Mouse (Mus musculus): ENCODE data around the gene Ggnbp2.

Gene Ggnbp2

DNA sequence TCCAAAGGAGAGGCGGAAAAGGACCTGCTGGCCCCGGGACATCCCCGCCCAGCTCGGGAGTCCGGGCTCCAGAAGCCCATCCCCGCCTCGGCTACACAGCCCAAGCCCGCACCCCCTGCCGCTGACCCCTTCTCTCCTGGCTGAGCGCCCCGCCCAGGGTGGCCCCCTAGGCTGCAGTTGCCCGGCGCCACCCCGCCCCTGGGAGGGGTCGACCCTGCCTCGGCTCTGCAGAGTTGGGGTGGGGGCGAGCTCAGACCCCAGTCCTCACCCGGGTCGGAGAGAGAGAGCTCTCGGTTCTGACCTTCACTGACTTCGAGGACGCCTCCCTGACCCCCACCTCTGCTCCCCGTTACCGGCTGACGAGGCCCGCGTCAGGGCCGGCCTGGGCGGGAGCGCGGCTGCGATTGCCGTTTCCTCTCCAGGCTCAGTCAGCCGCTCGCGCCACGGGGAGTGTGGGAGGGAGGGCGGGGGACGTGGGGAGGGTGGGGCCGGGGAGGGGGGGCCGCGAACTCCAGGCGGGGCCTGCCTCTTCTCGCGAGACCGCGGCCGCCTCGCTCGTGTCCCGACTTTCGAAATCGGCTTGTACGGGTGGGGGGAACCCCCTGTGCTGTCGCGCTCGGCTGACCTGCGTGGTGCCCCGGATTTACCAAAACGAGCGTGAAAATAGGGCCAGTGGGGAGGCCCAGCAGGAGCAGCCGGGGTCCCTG, at the start of gene Ggnbp2:
Gene Ggnbp2 (minus strand): TSS at position 481 of the 707 bp plus-strand sequence.
- peak; percentile 88 to 92 for DNase-seq (ENCODE audit: low spot score in 2 of 2)

GRCm38 (mm10) chr11:84919951-84920350, 49.3 kb upstream of the Ggnbp2 start:
- DNase-seq (ENCODE audit: low spot score in 2 of 2) = no peak

GRCm38 (mm10) chr11:84919276-84919675, 48.7 kb upstream of the Ggnbp2 start:
- peak in 1 of 2 experiments; percentile 43 for DNase-seq (ENCODE audit: low spot score in 2 of 2)

GRCm38 (mm10) chr11:84918425-84918824, 47.8 kb upstream of the Ggnbp2 start:
- DNase-seq (ENCODE audit: low spot score in 2 of 2) = peak; percentile 78 to 88

DNA sequence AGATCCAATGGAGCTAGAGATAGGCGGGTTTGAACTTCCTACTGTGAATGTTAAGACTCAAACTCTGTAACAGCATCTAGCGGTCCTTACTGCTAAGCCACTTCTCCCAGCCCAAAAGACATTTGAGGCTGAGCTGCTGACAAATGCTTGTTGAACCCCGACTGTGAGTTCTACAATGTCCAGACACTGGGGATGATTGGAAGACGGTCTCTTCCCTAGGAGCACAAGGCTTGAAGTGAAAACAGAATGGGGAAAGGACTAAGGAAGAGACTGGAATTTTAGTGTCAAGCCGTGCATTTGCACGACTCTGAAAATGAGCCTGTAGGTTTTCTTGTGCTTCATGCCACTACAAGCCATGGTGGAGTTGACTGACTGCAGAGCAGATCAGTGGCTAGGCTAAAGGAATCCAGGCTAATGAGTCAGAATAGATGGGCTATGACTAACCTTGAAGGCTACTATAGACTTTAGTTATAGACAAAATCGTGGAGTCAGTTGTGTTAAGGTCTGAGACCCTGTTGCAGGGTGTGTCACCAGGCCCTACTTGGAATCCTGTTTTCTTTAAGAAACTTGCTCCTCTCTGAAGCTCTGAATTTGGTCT, 46.2 kb upstream of the Ggnbp2 start:
- no peak for DNase-seq (ENCODE audit: low spot score in 2 of 2)

DNA sequence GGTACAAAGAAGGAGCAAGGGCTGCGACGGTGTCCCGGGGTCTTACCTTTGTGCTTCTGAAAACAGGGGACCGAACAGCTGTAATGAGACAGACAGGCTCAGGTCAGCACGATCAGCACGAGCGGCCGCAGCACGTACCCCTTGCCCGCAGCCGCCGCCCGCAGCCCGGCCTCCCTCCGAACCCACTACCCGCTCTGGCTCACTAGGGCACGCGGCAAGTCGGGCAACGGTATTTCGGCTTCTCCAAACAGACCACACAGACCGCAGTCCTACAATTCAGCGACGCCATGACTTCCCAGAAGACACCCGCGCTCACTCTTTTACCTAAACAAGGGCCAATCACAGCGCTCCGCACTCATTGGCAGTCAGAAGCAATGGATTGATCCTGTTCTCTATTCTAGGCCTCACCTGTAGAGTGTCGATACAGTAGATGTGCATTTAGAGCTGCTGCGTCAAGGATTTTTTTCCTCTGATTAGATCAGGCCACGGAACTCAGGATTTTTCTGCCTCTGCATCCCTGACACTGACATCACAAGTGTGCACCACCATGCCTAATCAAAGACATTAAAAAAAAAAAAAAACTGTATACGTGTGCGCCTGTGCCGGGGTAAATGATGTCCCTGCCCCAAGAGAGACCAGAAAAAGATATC, 45.6 kb upstream of the Ggnbp2 start, which contains the start of gene Znhit3:
Gene Znhit3 (minus strand): TSS at position 314 of the 650 bp plus-strand sequence.
- peak; percentile 39 to 72 for DNase-seq (ENCODE audit: low spot score in 2 of 2)

DNA sequence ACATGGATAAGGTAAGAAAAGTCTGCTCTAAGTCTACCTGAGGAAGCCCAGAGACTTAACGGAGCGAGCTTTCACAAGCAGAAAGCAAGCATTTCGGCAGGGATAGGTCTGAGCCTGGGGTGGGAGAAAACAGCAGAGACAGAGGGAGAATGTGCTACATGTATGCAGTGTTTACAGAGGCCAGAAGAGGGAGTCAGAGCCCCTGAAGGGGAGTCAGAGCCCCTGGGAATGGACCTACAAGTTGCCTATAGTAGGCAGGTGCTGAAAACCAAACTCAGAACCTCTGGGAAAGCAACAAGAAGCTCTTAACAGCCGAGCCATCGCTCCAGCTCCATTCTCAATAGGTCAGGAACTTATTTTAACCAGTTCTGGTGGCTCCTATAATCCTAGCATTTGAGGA, 44.1 kb upstream of the Ggnbp2 start:
- no peak for DNase-seq (ENCODE audit: low spot score in 2 of 2)

DNA sequence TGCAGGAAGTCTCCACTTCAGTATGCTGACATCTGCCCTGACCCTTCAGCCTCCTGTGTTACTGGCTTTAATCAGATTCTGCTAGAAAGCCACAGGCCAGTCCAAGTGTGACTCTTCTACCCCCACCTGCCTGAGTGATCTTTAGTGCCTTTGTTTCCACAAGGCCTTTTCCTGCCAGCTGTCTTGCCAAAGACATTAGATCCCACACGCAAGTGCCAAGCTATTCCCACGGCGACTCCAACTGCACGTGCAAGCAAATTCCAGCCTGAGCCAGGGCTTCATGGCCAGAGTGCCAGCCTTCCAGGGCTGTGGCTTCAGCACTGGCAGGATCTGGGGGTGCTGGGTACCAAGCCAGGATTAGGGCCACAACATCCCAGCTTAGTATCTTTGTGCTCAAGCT, 39.8 kb upstream of the Ggnbp2 start:
- DNase-seq (ENCODE audit: low spot score in 2 of 2) = no peak

GRCm38 (mm10) chr11:84908480-84908879, 37.9 kb upstream of the Ggnbp2 start:
- no peak for DNase-seq (ENCODE audit: low spot score in 2 of 2)

DNA sequence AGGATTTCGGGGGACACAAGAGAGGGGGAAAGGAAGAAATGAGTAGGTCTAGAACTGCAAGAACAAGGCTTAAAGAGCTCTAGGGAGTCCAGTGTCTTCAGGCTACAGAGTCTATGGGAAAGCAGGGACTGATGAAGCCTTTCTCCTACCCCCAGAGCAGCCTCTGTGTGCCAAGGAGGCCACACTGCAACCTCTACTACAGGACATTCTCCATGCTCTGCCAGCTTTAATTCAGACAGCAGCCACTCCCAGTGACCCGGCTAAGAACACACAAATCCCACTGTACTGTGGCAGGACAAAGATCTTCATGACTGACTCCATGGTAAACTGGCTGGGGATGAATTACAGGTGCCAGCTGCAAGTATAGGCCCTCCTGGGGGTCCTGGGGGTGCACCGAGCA, 36.5 kb upstream of the Ggnbp2 start:
- no peak for DNase-seq (ENCODE audit: low spot score in 2 of 2)

GRCm38 (mm10) chr11:84904597-84905144, 34.1 kb upstream of the Ggnbp2 start:
- DNase-seq (ENCODE audit: low spot score in 2 of 2) = no peak

- DNase-seq (ENCODE audit: low spot score in 2 of 2) = no peak
These were observed 22.5 kb upstream of the Ggnbp2 start for GRCm38 (mm10) chr11:84893113-84893512.

GRCm38 (mm10) chr11:84891705-84892104, 21.1 kb upstream of the Ggnbp2 start:
- no peak for DNase-seq (ENCODE audit: low spot score in 2 of 2)

DNA sequence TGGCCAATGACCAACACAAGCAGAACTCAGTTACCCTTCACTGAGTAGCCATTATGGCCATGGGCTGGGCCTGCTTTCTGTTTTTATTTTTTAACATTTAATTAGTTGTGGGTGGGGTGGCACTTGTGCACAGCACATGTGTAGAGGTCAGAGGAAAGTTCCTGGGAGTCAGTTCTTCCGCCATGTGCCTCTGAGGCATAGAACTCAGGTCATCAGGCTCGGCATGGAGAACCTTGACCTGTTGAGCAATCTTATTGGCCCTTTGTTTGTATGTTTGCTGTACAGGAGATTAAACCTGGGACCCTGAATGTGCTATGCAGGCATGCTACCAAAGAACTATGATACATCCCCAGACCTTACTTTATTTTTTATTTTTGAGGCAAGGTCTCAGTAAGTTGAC, 18.9 kb upstream of the Ggnbp2 start:
- DNase-seq (ENCODE audit: low spot score in 2 of 2) = no peak

DNA sequence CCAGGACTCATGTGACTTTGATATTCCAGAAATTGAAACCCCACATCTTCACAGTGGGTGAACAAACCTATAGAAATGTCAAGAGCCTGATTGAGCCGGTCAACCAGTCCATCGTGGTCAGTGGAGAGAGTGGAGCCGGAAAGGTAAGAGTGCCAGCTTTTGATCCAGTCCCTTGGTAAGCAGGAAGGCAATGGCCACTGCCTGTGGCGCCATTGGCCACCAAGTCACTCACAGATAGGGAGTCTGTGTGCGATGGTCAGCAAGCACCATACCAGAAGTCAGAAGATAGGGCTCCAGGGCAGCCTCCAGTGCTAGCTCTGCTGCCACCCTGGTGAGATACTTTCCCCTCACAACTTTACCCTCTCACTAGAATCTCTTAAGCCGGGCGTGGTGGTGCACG, 17.4 kb upstream of the Ggnbp2 start:
- DNase-seq (ENCODE audit: low spot score in 2 of 2) = no peak

DNA sequence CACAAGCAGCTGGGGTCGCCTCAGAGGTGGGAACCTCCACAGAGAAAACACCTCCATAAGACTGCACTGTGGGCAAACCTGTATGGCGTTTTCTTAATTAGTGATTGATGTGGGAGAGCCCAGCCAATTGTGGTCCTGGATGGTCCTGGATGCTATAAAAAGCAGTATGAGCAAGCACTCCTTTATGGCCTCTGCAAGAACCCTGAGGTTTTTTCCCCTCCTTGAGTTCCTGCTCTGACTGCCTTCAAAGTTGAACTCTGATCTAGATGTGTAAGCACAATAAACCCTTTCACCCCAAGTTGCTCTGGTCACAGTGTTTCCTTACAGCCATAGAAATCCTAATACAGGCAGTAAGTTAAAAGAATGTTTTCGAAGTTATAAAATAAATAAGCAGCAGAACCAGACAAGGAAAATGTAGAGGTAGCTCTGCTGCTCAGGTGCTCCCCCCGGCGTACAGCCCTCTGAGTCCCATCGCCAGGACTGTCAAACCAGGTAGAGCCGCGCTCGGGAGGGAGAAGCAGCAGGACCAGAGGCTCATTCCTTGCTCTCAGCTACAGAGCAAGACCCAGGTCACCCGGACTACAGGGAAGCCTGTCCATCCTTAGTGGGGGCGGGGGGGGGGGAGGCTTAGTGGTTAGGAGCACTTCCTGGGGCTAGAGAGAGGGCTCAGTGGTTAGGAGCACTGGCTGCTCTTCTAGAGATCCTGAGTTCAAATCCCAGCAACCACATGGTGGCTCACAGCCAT, 16.3 kb upstream of the Ggnbp2 start:
- DNase-seq (ENCODE audit: low spot score in 2 of 2) = no peak

- DNase-seq (ENCODE audit: low spot score in 2 of 2) = no peak
These were observed 15.6 kb upstream of the Ggnbp2 start for GRCm38 (mm10) chr11:84886236-84886635.

DNA sequence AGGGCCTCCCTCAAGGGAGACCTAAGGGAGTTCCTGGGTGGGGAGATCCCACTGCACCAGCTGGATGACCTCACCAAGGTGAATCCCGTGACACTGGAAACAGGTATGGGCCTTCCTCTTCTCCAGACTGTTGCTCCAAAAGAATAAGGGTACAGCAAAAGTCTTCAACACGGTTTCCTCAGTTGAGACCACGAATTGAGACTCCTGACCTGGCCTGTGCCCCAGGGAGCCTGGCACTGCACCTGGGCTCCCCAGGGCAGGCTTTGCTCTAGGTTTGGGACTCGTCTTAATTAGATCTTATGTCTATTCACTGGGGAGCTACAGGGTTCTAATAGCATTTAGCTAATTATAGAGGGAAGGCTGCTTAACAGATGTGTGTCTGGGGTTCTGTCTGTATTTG, 14.6 kb upstream of the Ggnbp2 start:
- DNase-seq (ENCODE audit: low spot score in 2 of 2) = no peak

DNA sequence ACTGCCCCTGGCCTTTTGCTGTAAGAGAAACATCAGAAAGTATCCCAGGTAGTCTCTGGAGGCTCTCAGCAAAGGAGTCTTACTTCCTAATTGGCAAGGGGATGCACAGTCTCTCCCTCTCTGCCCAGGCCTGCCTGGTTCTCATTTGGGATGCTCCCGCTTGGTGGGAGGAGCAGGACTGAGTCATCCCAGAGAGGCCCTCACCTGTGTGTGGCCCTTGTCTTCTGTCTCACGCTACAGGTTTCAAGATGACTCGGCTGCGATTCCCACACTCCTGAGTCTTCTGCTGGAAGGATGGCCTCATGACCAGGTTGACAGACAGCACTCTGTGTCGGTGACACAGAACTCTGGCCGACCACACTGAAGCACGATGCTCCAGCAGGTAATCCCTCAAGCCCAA, 11.7 kb upstream of the Ggnbp2 start:
- no peak for DNase-seq (ENCODE audit: low spot score in 2 of 2)

GRCm38 (mm10) chr11:84880971-84881370, 10.4 kb upstream of the Ggnbp2 start:
- DNase-seq (ENCODE audit: low spot score in 2 of 2) = no peak

- peak in 1 of 2 experiments; percentile 41 for DNase-seq (ENCODE audit: low spot score in 2 of 2)
These were observed 9.9 kb upstream of the Ggnbp2 start for GRCm38 (mm10) chr11:84880465-84880961.
